Mouse (Mus musculus) urinary bladder, postnatal 4 days (tissue): ENCODE results near the gene Rnf128.
A peak's percentile ranks its signal among the peaks of the same experiment; 100 is the strongest.

ENCODE experiments used
- DNase-seq, 2 experiments: peaks; one replicate each; pipeline ENCODE4 v3.0.0; 2021 to 2022; ENCODE audit warnings: low spot score in 2 of 2

The Rnf128 gene

GRCm38 (mm10) chrX:139622071-139622470 lies 59.0 kb downstream of the Rnf128 start:
- no peak for DNase-seq

GRCm38 (mm10) chrX:139634758-139635157 lies 71.6 kb downstream of the Rnf128 start:
- no peak for DNase-seq

GRCm38 (mm10) chrX:139639744-139640143 lies 76.6 kb downstream of the Rnf128 start:
- DNase-seq = no peak

GRCm38 (mm10) chrX:139640418-139640817 lies 77.3 kb downstream of the Rnf128 start:
- no peak for DNase-seq

- DNase-seq = no peak
Observed at GRCm38 (mm10) chrX:139652226-139652625, 89.1 kb downstream of the Rnf128 start.

GRCm38 (mm10) chrX:139653292-139653691 lies 90.2 kb downstream of the Rnf128 start:
- no peak for DNase-seq

- no peak for DNase-seq
Observed at GRCm38 (mm10) chrX:139654350-139655063, 91.4 kb downstream of the Rnf128 start.

- no peak for DNase-seq
Observed at GRCm38 (mm10) chrX:139662111-139662510, 99.0 kb downstream of the Rnf128 start.

GRCm38 (mm10) chrX:139665829-139666228 lies 102.7 kb downstream of the Rnf128 start:
- DNase-seq = no peak

GRCm38 (mm10) chrX:139684410-139684774 lies 121.3 kb downstream of the Rnf128 start:
- no peak for DNase-seq

- peak; percentile 69 to 73 for DNase-seq
Observed at GRCm38 (mm10) chrX:139684775-139685695, 121.9 kb downstream of the Rnf128 start, which contains the start of gene Tbc1d8b. Gene Tbc1d8b, plus strand, starts transcription at chrX:139684996.

- no peak for DNase-seq
Observed at GRCm38 (mm10) chrX:139714381-139714780, 151.3 kb downstream of the Rnf128 start, which contains the start of gene Gm15013. Gene Gm15013, minus strand, starts transcription at chrX:139714481.

GRCm38 (mm10) chrX:139722350-139722749 lies 159.2 kb downstream of the Rnf128 start:
- DNase-seq = no peak
